Mouse (Mus musculus): ENCODE results near the gene Mtmr12.
A peak's percentile ranks its signal among the peaks of the same experiment; 100 is the strongest.

The Mtmr12 gene

GRCm38 (mm10) chr15:12274053-12274769 is 69.4 kb downstream of the Mtmr12 start:
- DNase-seq (ENCODE audit: low read depth, low spot score), result peak; percentile 23

DNA sequence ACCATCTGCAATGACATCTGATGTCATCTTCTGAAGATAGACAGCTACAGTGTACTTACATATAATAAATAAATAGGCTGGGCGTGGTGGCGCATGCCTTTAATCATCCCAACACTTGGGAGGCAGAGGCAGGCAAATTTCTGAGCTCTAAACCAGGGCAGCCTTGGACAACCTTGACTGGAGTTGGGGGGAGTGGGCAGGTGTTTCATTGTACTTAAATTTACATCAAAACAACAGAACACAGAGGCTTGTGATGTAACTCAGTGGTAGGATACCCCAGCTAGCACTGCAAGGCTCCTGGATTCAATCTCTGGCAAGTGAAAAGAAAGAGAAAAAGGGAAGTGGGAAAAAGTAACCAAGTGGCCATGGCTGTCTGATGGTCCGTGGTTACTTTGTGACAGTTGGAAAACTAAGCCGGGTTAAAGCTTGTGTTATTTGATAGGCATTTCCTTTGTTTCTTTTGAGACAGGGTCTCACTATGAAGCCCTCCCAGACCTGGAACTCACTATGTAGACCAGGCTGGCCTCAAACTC is 70.3 kb downstream of the Mtmr12 start:
- no peak for DNase-seq (ENCODE audit: low read depth, low spot score)

- no peak for DNase-seq (ENCODE audit: low read depth, low spot score)
Observed at GRCm38 (mm10) chr15:12279816-12280215, 75.0 kb downstream of the Mtmr12 start.

- peak; percentile 34 for DNase-seq (ENCODE audit: low read depth, low spot score)
Observed at GRCm38 (mm10) chr15:12284794-12285534, 80.1 kb downstream of the Mtmr12 start.

DNA sequence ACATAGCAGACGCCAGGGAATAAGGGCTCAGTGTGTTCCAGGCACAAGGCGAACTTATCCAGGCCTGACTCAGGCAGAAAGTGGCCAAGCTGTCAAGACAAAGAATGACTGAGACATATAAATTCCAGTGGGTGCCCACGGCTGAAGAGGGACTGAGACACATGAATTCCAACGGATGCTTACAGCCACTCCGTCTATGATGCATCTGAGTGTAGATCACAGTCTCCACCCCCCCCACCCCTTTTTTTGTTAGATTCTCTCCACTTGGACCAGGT is 80.6 kb downstream of the Mtmr12 start:
- peak; percentile 15 for DNase-seq (ENCODE audit: low read depth, low spot score)

DNA sequence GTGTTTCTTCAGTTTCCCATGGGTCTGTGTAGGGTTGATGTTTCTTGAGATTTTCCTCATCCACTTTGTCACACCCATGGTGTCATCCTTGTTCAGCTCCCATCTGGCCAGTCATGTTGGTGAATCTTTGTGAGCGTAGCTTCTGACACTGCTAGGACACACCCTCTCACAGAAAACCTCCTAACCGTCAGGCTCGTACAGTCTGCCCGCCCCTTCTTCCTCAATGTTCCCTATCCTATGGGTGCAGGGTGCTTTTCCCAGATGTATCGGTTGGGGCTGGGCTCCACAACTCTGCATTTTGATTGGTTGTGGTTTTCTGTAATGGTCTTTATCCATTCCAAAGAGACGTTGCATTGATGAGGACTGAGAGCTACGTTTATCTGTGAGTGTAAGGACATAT is 85.5 kb downstream of the Mtmr12 start:
- no peak for DNase-seq (ENCODE audit: low read depth, low spot score)

- no peak for DNase-seq (ENCODE audit: low read depth, low spot score)
Observed at GRCm38 (mm10) chr15:12291757-12292156, 86.9 kb downstream of the Mtmr12 start.

DNA sequence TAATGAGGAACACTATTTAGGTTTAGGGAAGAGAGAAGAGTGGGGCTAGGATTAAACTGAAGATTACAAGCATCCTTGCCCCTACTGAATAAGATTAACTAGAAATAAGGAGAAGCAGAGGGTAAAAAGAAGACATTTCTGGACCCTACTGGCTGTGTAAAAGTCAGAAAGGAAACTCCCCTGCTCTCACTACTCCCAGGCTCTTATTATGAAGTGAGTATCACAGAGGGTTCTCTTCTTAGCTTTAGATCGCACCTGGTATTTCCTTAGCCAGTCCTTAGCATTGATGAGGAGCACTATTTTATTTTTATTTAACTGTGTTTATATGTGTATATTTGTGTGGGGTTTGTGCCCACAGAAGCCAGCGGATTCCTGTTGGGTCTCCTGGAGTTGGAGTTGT is 91.4 kb downstream of the Mtmr12 start:
- DNase-seq (ENCODE audit: low read depth, low spot score), result no peak

GRCm38 (mm10) chr15:12298231-12298737 is 93.5 kb downstream of the Mtmr12 start:
- no peak for DNase-seq (ENCODE audit: low read depth, low spot score)

DNA sequence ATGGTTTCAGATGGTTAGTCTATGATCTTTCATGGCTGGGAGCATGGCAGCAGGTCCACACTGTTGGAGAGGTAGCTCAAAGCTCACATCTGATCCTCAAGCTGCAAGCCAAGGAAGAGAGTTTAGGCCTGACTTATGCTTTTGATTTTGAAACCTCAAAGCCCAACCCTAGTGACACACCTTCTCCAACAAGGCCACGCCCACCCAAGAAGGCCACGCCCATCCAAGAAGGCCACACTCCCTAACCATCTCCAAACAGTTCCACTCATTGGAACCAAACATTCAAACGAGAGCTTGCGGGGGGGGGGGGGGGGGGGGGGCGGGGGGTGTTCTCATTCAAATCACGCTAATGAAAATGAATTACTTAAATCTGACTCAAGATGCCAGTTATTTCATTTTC is 96.9 kb downstream of the Mtmr12 start:
- no peak for DNase-seq (ENCODE audit: low read depth, low spot score)

DNA sequence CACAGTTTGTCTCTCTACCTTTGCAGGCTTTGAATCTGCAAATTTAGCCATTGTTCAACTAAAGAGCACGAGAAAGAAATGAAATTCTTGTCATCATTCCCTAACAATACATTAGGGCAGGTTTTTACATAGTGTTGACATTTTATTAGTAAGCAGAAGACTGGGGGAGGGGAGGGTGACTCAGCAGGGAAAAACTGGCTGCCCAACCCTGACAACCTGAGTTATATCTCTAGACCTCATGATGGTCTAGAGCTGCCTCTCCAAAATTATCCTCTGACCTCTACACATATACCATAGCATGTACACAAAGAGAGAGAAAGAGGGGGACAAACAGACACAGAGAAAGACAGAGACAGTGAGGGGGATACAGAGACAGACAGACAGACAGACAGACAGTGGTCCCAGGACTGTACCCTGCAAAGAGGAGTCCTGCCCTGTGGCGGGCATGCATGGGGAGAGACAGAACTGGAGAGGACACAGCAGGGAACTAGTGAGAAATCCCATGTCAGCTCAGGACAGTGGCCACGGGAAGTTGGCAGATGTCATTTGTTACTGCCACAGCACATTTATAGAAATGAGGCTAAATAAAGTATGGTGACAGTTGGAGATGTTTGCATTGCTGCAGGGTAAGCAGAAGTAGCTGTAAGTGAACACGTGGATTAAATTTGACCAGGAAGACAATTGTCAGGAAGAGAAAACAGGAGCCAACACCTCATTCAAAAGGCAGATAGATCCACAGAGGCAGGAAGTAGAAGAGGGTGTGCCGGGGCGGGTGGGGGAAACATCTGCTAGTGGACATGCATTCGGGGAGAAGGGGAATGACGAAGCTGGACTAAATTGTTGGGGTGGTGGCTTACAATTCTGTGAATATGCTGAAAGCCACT is 101.6 kb downstream of the Mtmr12 start:
- DNase-seq (ENCODE audit: low read depth, low spot score), result peak; percentile 46

- no peak for DNase-seq (ENCODE audit: low read depth, low spot score)
Observed at GRCm38 (mm10) chr15:12307114-12307513, 102.3 kb downstream of the Mtmr12 start.

DNA sequence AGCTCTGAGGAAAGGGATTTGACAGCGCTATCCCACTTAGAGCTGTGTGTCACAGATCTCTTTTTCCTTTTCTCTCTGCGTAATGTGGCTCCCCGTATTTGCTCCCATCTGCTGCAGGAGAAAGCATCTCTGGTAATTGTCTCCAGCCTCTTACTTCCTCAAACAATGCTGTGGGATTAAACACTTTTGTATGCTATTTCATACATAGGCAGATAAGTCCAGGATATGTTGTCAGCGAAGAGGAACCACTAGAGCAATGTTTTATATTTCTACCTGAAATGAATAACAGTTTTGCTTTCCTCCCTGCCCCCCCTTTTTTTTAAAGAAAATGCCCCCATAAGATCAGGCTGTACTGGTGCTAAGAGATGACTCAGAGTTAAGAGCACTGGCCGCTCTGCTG is 103.7 kb downstream of the Mtmr12 start:
- DNase-seq (ENCODE audit: low read depth, low spot score), result no peak

- no peak for DNase-seq (ENCODE audit: low read depth, low spot score)
Observed at GRCm38 (mm10) chr15:12310676-12311075, 105.8 kb downstream of the Mtmr12 start.

DNA sequence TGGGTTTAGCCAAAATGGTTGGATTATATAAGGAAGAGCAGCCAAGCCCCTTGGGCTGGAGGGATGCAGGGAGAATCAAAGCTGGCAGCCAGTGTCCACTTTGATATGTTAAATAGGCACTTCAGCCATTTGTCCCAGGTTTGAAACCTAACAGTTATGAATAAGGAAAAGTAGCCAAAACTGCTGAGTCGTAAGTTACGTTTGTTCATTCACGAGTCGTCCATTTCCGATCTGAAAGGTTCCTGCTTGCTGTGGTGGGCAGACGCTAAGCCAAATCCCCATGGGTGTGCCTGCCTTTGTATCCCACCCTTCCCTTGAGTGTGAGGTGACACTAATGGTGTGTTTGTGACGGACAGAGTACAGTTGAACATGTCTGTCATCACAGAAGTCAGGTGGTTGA is 106.6 kb downstream of the Mtmr12 start:
- no peak for DNase-seq (ENCODE audit: low read depth, low spot score)

- DNase-seq (ENCODE audit: low read depth, low spot score), result no peak
Observed at GRCm38 (mm10) chr15:12313255-12313654, 108.4 kb downstream of the Mtmr12 start.

DNA sequence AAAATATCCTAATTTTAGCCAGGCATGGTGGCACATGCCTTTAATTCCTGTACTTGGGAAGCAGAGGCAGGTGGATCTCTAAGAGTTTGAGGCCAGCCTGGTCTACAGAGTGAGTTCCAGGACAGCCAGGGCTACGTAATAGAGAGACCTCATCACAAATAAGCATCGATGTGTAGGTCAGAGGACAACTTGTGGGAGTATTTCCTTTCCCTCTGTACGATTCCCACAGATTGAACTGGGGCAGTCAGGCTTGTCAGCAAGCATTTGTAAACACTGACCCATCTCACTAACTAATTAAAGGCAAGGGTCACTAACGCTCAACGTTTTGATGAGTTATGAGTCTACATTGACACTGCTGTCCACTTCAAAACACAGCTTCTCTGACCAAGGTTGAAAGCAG is 109.8 kb downstream of the Mtmr12 start:
- DNase-seq (ENCODE audit: low read depth, low spot score), result no peak

- no peak for DNase-seq (ENCODE audit: low read depth, low spot score)
Observed at GRCm38 (mm10) chr15:12315996-12316395, 111.2 kb downstream of the Mtmr12 start.

DNA sequence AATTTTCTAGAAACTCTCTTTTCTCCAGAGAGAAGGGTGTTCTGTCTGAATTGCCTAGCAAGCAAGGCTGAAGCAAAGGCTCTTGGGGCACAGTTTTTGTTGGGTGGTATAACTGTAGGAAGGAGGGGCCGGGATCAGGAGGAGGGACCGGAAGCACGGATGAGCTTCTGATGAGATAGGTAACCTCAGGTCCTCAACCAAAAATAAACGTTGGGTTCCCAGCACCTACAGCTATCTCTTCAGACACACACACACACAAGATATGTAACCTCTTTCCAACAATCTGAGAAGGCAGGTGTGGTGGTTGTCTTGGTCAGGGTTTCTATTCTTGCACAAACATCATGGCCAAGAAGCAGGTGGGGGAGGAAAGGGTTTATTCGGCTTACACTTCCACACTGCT is 112.5 kb downstream of the Mtmr12 start:
- DNase-seq (ENCODE audit: low read depth, low spot score), result no peak

DNA sequence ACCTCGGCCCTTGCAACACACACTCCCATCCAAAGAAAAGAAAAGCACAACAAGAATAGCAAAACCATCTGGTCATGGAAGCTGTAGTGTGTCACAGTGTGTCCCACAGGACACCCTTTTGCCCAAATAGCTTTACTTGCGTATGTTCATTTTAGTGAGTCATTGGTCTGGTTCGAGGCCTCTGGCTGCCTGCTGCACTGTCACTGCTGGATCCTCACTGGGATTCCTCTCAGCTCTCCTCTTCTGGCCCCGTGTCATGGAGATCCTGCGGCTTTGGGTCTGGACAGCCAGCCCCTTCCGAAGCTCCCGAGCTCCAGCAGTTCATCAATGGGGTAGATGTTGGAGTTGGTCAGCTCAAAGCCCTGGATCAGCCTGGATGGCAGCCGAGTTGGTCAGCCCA is 113.6 kb downstream of the Mtmr12 start:
- no peak for DNase-seq (ENCODE audit: low read depth, low spot score)

- DNase-seq (ENCODE audit: low read depth, low spot score), result no peak
Observed at GRCm38 (mm10) chr15:12319889-12320288, 115.1 kb downstream of the Mtmr12 start.
